Mouse (Mus musculus): ENCODE data around the gene Zfp511.

The Zfp511 gene

GRCm38 (mm10) chr7:140036281-140037170, at the start of gene Zfp511, which contains the start of gene Tubgcp2:
TSS of gene Zfp511 (plus strand) at chr7:140036391.
TSS of gene Tubgcp2 (minus strand) at chr7:140036669.
- DNase-seq (ENCODE audit: low spot score in 2 of 2), result peak; percentile 92 to 94

DNA sequence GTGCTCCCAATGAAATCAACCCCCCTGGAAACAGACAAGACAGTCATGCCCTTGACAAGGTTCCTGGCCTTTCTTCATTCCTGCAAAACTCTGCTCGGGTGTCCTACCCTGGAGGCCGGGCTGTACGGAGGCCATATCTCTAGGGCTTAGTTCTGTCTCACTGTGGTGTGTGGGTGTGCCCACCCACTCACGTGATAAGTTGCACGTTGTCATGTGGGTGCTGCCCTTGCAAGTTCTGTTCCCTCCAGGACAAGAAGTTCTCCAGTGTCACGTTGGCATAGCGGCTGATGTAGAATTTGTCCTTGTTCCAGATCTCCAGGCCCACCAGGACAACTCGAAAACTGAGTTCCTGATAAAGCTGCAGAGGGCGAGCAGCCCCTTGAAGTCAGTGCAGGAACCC, 47.9 kb upstream of the Zfp511 start:
- no peak for DNase-seq (ENCODE audit: low spot score in 2 of 2)

GRCm38 (mm10) chr7:139990864-139991394, 45.3 kb upstream of the Zfp511 start:
- no peak for DNase-seq (ENCODE audit: low spot score in 2 of 2)

GRCm38 (mm10) chr7:139992406-139992805, 43.8 kb upstream of the Zfp511 start, which contains the start of gene Adam8:
TSS of gene Adam8 (minus strand) at chr7:139992562.
- no peak for DNase-seq (ENCODE audit: low spot score in 2 of 2)

DNA sequence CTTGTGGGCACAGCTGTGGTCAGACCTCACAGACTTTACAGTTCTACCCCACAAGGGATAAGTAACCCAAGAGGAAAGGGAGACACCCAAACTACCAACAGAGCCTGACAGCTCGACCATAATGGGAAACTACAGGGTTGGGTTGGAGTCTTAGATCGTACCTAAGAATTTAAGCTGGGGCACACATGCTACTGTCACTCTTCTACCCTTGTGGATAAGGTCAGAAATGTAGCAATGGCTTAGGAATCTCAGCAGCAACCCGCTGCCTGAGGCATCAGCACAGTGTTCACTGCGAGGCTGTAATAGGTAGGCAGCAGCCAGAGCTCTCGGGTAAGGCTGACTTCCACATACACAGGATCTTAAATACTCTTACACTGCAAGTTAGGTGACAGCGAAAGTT, 42.7 kb upstream of the Zfp511 start:
- DNase-seq (ENCODE audit: low spot score in 2 of 2), result no peak

DNA sequence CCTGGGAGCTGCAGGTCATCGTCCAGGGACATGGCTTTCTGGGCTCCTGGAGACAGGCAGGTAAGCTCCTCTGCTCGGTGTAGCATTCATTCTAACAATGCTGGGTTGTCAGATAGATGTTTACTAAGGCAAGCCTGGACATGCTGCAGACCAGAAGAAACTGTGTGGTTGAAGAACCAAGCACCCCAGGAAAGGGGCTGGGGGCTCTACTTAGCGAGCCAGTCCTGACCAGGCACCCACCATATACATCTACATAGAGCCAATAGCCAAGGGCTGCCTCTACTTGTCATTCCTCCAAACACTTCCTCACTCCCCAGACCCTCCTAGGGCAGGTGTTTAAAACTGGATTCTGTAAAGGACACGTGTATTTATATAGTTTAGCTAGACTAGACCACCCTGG, 42.0 kb upstream of the Zfp511 start:
- no peak for DNase-seq (ENCODE audit: low spot score in 2 of 2)

DNA sequence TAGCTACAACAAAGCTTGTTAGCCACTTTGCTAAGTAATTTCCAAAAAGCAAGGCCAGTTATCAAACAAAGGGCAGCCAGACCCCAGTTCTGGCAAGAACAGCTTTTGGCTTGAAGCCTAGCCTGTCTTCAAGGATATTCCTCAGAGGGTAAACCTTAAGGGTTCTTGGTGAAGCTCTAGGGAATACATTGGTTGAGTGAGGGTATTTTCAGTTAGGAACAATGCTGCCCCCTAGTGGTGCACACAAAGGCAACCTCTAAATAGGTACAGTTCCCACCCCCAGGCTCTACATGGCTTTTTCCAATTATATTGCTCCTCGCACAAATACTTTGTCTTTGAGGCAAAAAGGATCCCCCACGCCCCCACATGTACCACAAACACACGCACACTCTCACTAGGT, 41.5 kb upstream of the Zfp511 start:
- peak; percentile 24 to 34 for DNase-seq (ENCODE audit: low spot score in 2 of 2)

GRCm38 (mm10) chr7:139998691-139999350, 37.4 kb upstream of the Zfp511 start:
- DNase-seq (ENCODE audit: low spot score in 2 of 2), result peak in 1 of 2 experiments; percentile 0

GRCm38 (mm10) chr7:140001086-140001740, 35.0 kb upstream of the Zfp511 start:
- peak in 1 of 2 experiments; percentile 60 for DNase-seq (ENCODE audit: low spot score in 2 of 2)

- DNase-seq (ENCODE audit: low spot score in 2 of 2), result no peak
Observed at GRCm38 (mm10) chr7:140004666-140005065, 31.5 kb upstream of the Zfp511 start.

DNA sequence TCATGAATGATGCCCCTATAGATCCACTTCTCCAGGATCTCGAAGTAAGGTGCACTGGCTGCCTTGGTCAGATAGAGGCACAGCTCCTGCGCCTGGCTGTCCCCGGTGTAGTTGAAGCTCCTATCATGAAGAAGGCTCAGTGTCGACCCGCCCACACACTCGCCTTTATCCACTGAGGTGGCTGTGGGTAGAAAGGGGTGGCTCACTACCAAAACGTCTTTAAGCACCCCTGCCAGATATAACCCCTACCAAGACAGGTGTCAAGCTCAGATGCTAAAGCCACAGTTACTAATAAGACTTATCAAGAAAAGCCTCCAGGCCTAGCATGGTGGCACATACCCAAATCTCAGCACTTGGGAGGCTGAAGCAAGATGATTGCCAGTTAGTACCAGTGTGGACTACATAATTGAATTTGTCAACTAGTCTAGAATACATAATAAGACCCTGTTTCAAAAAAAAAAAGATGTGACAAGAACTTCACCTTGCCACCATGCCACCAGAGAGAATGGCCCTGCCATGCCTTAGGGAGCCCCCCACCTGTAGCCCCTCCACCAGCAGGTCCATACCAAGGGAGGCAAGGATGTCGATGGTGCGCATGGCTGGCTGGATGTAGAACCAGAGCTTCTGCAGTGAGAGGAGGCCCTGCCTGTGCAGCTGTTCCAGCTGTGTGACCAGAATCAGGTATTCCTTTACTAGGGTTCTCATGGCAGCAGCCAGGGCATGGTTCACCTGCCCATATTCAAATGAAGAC, 29.2 kb upstream of the Zfp511 start:
- no peak for DNase-seq (ENCODE audit: low spot score in 2 of 2)

DNA sequence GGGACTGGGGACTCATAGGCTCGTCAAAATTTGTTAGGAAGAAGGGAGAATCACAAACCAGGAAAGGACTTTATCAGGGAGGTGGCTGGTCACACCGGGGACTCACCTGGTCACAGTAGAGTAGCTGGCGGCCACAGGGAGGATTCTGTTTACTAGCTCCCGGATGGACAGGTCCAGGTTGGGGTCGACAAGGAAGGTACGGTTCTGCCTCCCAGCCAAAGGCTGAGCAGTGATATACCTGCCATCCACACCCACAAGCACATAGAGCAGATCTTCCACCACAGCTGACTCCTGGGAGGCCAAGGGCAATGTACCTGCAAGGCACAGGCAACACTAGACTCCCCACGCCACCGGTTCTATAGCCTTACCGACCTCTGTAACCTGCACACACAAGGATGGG, 28.4 kb upstream of the Zfp511 start:
- DNase-seq (ENCODE audit: low spot score in 2 of 2), result no peak

GRCm38 (mm10) chr7:140011336-140011735, 24.9 kb upstream of the Zfp511 start:
- DNase-seq (ENCODE audit: low spot score in 2 of 2), result no peak

- DNase-seq (ENCODE audit: low spot score in 2 of 2), result no peak
Observed at GRCm38 (mm10) chr7:140031771-140032170, 4.4 kb upstream of the Zfp511 start.

GRCm38 (mm10) chr7:140032366-140032765, 3.8 kb upstream of the Zfp511 start:
- DNase-seq (ENCODE audit: low spot score in 2 of 2), result no peak

GRCm38 (mm10) chr7:140033386-140033785, 2.8 kb upstream of the Zfp511 start:
- no peak for DNase-seq (ENCODE audit: low spot score in 2 of 2)

DNA sequence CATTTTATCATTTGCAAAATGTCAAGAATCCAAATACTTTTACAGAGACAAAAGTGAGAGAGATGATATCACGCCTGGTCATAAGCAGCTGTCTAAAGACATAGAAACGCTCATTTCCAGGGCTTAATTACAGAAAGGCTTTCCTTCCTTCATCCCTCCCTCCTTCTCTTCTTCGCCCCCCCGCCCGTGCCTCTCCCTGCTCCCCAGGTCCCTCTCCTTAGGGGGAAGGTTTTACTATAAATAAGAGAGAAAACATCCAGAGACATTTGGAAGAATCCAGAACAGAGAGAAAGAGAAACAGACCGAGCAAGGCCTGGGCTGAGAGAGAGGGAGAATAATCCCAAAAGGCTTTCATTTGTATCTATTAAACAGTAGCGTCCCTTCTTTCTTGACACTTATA, 735 bp upstream of the Zfp511 start:
- DNase-seq (ENCODE audit: low spot score in 2 of 2), result no peak

DNA sequence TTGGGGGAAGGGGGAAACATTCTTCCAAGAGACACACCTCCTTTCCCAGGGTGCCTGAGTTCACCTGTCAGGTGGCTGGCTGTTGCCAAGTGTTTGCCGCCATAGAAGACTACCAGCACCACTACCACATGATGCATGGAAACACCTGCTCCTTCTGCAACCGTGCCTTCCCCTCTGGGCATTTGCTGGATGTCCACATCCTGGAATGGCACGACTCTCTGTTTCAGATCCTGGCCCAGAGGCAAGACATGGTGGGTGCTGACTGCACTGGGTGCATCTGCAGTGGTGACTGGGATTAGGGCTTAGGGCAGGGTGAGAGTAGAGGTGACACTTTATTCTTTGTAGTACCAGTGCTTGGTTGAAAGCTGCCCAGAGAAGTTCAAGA, 972 bp downstream of the Zfp511 start:
- no peak for DNase-seq (ENCODE audit: low spot score in 2 of 2)

DNA sequence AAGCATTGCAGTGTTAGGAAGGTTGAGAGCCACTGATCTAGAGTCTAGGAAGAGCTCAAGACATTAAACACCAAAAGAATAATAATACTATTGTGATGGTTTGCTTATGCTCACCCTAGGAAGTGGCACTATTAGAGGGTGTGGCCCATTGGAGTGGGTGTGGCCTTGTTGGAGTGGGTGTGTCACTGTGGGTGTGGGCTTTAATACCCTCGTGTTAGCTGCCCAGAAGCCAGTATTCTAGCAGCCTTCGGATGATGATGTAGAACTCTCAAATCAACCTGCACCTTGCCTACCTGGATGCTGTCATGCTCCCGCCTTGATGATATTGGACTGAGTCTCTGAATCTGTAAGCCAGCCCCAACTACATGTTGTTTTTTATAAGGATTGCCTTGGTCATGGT, 6.5 kb downstream of the Zfp511 start:
- no peak for DNase-seq (ENCODE audit: low spot score in 2 of 2)

- DNase-seq (ENCODE audit: low spot score in 2 of 2), result no peak
Observed at GRCm38 (mm10) chr7:140045546-140045945, 9.4 kb downstream of the Zfp511 start.

DNA sequence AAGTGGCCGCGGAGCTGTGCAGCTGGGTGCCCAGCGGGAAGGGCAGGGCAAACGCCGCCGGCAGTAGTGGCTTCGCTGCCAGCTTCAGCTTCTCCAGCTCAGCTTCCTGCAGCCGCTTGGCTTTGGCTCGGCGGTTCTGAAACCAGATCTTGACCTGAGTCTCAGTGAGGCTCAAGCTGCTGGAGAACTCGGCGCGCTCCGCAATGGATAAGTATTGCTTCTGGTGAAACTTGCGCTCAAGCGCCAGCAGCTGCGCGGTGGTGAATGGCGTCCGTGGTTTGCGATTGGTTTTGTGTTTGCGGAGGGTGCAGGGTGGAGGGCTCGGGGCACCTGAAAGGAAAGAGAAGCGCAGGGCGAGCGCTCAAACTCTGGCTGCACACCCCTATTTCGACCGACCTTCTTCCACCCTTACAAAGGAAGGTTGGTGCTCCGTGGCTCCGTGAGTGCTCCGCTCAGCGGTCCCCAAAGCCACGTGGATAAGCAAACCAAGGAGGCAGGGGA, 11.7 kb downstream of the Zfp511 start:
- peak in 1 of 2 experiments; percentile 42 for DNase-seq (ENCODE audit: low spot score in 2 of 2)
